Mouse (Mus musculus) lung, embryonic 14.5 days (tissue): Measurements from ENCODE around the gene Ltbp1. TPM values are rescaled to one million over a fixed set of nuclear protein-coding genes. Genes with fewer than 3 reads are reported as not detected.
A peak's percentile ranks its signal among the peaks of the same experiment; 100 is the strongest.

Experiments used
- ATAC-seq: fragments of 200-750 bp; cut with Nextera tagmentation; 2 replicates; pipeline ENCODE4 v1.8.0; 2017; ENCODE audit warnings: mild to moderate bottlenecking, moderate TSS enrichment, moderate library complexity; ENCODE audit not compliant: insufficient read depth
- DNase-seq: peaks from one replicate; pipeline ENCODE4 v3.0.0-alpha.2; 2015
- H3K27ac ChIP-seq: fragments of 300-500 bp; sonication (generic); 2 replicates; pipeline ENCODE4 v1.5.1; 2014; ENCODE audit warnings: low read depth, mild to moderate bottlenecking, moderate library complexity
- H3K27me3 ChIP-seq: fragments of 300-500 bp; sonication (generic); 2 replicates; pipeline ENCODE4 v1.6.1; 2014; ENCODE audit warnings: low read length, control low read depth; ENCODE audit not compliant: insufficient read depth
- H3K36me3 ChIP-seq: fragments of 300-500 bp; sonication (generic); 2 replicates; pipeline ENCODE4 v1.6.1; 2014; ENCODE audit warnings: control low read depth; ENCODE audit not compliant: insufficient read depth
- H3K4me1 ChIP-seq: fragments of 300-500 bp; sonication (generic); 2 replicates; pipeline ENCODE4 v1.6.1; 2014; ENCODE audit warnings: antibody characterized with exemption, control low read depth; ENCODE audit not compliant: insufficient read depth
- H3K4me2 ChIP-seq: fragments of 300-500 bp; sonication (generic); 2 replicates; pipeline ENCODE4 v1.6.1; 2014; ENCODE audit warnings: mild to moderate bottlenecking
- H3K4me3 ChIP-seq: fragments of 300-500 bp; sonication (generic); 2 replicates; pipeline ENCODE4 v1.5.1; 2014; ENCODE audit warnings: low read depth, low read length
- H3K9ac ChIP-seq: fragments of 300-500 bp; sonication (generic); 2 replicates; pipeline ENCODE4 v1.6.1; 2014
- H3K9me3 ChIP-seq: fragments of 300-500 bp; sonication (generic); 2 replicates; pipeline ENCODE4 v1.6.1; 2016; ENCODE audit warnings: low read depth, low read length, control low read depth
- CTCF ChIP-seq: IDR thresholded peaks from 2 replicates; pipeline ENCODE4 v1.5.1; 2016; ENCODE audit warnings: antibody characterized with exemption, low read depth
- WGBS: fragments of 180-500 bp; shearing (Covaris S2); extraction: QIAGEN DNeasy Blood & Tissue Kit; methylation state at CpG from one replicate; pipeline ENCODE4 v1.1.7; 2014; 5-methylcytosine and 5-hydroxymethylcytosine counted together
- polyA plus RNA-seq: library from polyadenylated mRNA; unstranded; fragments of >200 nt; fragmentation: Nextera tagmentation; extraction: Ambion mirVana; gene quantifications from 2 replicates; pipeline ENCODE4 v1.2.1, GENCODE M21; 2014

Ltbp1 gene
- polyA plus RNA-seq, 1 experiment from 2014 or later = 33.8 TPM

DNA sequence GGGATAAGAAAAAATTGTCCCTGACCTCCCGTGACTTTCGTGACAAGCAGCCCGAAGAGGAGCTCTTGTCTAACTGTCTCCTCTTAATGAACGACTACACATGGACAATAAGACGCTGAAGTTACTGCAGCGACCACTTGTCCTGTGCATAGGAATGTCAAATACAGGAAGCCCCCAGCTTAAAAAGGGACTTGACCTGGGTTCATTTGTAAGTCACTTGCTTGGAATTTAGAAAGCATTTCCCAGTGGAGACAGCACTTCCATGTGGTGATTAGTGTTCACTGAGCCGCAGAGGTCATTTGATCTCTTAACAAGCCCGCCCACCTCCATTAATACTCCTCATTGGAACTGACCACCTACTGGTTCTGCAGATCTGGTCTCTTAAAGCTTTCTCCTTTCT lies 61.9 kb downstream of the Ltbp1 start:
- WGBS = 22% methylated on average over 8 of the region's 8 CpGs
- no peaks in the 10 kb centered on the region for H3K27me3 ChIP-seq
- H3K27ac ChIP-seq = peak overlapping the region; percentile 27; the same call in 1 of the 2 replicates
- H3K4me1 ChIP-seq = peaks cover 3% of the 10 kb centered on the region; the same call in 1 of the 2 replicates
- H3K36me3 ChIP-seq = no peaks in the 10 kb centered on the region
- TF ChIP-seq CTCF = no peak
- ATAC-seq (peak; percentile 40; the same call in 1 of the 2 replicates), DNase-seq (peak; percentile 37)
- 0 out of 2 replicates have a peak overlapping the region, but pooled peaks have one; percentile 8 for H3K4me2 ChIP-seq
- no peak overlapping the region for H3K4me3 ChIP-seq
- H3K9me3 ChIP-seq = no peaks in the 10 kb centered on the region
- H3K9ac ChIP-seq = no peak overlapping the region

DNA sequence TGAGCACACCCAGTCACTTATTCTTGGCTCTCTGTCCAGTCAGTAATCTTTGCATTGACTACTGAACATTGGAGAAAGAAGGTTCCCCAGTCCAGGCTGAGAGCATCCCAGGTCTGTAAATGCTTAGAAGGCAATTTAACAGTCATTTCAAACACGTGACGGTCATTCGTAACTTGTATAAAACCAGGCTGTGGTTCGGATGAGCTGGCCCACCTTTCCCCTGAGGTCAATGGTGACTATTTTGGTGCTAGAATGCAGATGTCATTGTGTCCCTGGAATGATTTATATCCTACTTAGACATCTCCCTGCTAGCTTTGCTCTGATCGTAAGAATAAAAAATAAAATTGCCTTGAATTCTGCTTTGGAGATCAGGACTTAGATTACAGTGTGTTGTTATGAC lies 63.9 kb downstream of the Ltbp1 start:
- no peak overlapping the region for H3K4me3 ChIP-seq
- H3K4me1 ChIP-seq = peaks cover 3% of the 10 kb centered on the region; the same call in 1 of the 2 replicates
- no peak overlapping the region for H3K27ac ChIP-seq
- 76% methylated on average over 5 of the region's 5 CpGs for WGBS
- H3K9me3 ChIP-seq = no peaks in the 10 kb centered on the region
- no peak for ATAC-seq
- H3K27me3 ChIP-seq = no peaks in the 10 kb centered on the region
- no peak for DNase-seq
- no peak overlapping the region for H3K4me2 ChIP-seq
- no peaks in the 10 kb centered on the region for H3K36me3 ChIP-seq
- no peak overlapping the region for H3K9ac ChIP-seq
- TF ChIP-seq CTCF = no peak

DNA sequence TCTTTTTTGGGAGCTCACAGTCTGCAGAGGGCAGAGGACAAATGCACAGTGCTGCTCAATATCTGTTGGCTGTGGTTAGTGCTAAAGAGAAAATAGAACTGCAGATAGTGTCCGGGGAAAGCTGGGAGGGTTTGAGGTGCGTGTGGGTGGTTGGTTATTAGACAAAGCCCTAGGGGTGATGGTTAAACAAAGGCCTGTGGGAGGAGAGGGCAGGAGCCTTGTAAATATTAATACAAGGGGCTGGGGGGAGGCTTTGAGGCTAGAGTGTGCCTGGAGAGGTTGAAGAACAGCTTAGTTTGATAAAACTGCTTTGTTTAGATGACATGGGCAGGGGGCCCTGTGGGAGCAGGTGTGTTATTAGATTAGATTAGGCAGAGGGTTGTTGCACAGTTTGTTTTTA lies 65.8 kb downstream of the Ltbp1 start:
- no peak for DNase-seq
- H3K4me1 ChIP-seq = peaks cover 3% of the 10 kb centered on the region; the same call in 1 of the 2 replicates
- H3K4me3 ChIP-seq = no peak overlapping the region
- no peaks in the 10 kb centered on the region for H3K9me3 ChIP-seq
- no peak overlapping the region for H3K27ac ChIP-seq
- TF ChIP-seq CTCF = no peak
- ATAC-seq = no peak
- 16% methylated on average over 2 of the region's 2 CpGs for WGBS
- H3K4me2 ChIP-seq = no peak overlapping the region
- no peak overlapping the region for H3K9ac ChIP-seq
- H3K27me3 ChIP-seq = no peaks in the 10 kb centered on the region
- no peaks in the 10 kb centered on the region for H3K36me3 ChIP-seq

DNA sequence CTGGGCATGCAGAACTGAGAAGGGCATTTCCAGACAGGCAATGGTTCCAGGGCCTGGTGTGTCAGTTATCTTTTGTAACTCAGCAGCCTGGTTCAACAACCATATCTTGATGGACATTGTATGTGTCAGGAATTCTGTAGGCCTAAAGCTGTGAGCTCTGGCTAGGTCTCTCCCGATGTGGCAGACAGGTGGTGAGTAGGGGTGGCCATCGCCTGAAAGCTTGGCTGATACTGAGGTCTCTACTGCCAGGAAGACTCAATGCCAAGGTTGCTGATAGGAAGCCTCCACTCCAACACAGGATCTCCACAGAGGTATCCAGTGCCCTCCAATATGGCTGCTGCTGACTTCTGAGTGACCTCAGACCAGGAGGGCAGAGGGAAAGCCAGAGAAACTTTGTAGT lies 66.4 kb downstream of the Ltbp1 start:
- WGBS = 80% methylated on average over 2 of the region's 2 CpGs
- Histone ChIP-seq H3K36me3 (no peaks in the 10 kb centered on the region), H3K27me3 (no peaks in the 10 kb centered on the region), H3K9ac (no peak overlapping the region), H3K4me2 (no peak overlapping the region), H3K4me3 (no peak overlapping the region), H3K27ac (no peak overlapping the region), H3K4me1 (peaks cover 3% of the 10 kb centered on the region; the same call in 1 of the 2 replicates), H3K9me3 (no peaks in the 10 kb centered on the region)
- TF ChIP-seq CTCF = no peak
- no peak for DNase-seq
- ATAC-seq = no peak

DNA sequence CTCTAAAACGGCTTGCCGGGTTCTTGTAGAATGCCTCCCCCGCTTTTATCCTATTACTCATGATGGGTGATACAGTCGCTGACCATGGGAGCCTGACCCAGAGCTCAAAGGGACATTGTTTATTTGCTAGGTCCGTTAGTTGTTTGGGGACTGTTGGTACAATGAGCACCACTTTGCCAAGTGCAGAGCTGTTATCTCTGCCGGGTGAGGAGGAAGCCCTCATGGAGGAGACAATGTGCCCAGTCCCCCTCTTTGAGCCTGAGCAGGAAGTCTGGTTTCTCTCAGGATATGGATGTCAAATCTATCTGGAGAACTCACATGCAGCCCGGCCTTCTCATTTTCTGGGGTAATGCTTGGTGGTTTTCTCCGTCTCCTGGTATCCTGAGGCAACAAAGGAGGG lies 68.5 kb downstream of the Ltbp1 start:
- Histone ChIP-seq H3K9ac (no peak overlapping the region), H3K9me3 (no peaks in the 10 kb centered on the region), H3K27me3 (no peaks in the 10 kb centered on the region), H3K4me2 (no peak overlapping the region), H3K27ac (no peak overlapping the region), H3K4me3 (no peak overlapping the region), H3K4me1 (no peaks in the 10 kb centered on the region), H3K36me3 (no peaks in the 10 kb centered on the region)
- DNase-seq (peak; percentile 41), ATAC-seq (no peak)
- WGBS = 30% methylated on average over 8 of the region's 8 CpGs
- TF ChIP-seq CTCF = no peak

DNA sequence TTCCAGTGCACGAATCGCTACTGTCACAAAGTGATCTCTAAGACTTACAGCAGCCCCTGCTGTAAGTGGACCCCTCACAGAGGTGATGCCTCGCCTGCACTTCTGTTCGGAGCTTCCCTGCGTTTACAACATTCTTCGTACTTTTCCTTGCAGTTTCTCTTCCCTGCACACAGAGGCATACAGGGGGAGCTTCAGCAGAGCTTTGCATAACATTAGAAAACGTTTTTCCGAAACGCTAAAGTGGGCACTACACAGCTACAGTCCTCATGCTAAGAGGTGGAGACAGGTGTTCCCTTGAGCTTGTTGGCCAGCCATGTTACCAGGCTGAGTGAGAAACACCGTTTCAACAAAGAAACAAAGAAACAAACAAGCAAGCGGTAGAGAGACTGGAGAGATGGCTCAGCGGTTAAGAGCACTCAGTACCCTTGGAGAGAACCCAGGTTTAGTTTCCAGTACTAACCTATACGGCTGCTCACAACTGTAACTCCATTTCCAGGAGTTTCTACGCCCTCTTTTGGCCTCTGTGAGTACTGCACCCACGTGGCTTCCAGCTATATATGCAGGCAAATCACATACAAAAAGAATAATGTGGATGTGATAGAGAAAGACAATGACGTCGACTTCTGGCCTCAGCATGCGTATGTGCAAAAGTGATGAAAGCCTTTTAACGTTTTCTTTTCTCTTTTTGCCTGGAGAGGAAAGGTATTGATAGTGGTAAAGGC lies 69.8 kb downstream of the Ltbp1 start:
- WGBS = 62% methylated on average over 19 of the region's 19 CpGs
- DNase-seq (peak; percentile 61), ATAC-seq (0 out of 2 replicates have a peak, but pooled peaks have one; percentile 25)
- peak overlapping the region; percentile 32; the same call in 1 of the 2 replicates for H3K4me2 ChIP-seq
- H3K36me3 ChIP-seq = no peaks in the 10 kb centered on the region
- H3K9me3 ChIP-seq = no peaks in the 10 kb centered on the region
- H3K9ac ChIP-seq = no peak overlapping the region
- peak; percentile 62 for TF ChIP-seq CTCF
- no peak overlapping the region for H3K27ac ChIP-seq
- no peaks in the 10 kb centered on the region for H3K4me1 ChIP-seq
- no peaks in the 10 kb centered on the region for H3K27me3 ChIP-seq
- no peak overlapping the region for H3K4me3 ChIP-seq

DNA sequence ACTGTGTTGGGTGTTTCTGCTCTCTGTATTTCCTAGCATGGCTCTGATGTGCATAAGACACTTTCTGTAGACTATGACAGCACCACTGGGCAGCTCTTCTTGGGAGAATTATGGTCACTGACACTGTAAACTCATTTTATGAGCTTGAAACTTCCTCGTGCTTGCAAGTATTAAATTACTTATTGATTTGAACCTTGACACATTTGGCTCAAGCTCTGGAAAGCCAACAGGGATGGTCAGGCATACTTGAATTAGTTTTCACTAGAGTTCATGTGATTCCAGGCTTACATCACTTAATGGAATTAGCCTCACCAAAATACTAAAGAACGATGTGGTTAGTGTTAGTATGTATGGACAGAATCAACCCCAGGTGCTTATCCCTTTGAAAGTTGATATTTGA lies 76.0 kb downstream of the Ltbp1 start:
- Histone ChIP-seq H3K4me1 (no peaks in the 10 kb centered on the region), H3K9me3 (no peaks in the 10 kb centered on the region), H3K9ac (no peak overlapping the region), H3K4me3 (no peak overlapping the region), H3K4me2 (no peak overlapping the region), H3K27ac (no peak overlapping the region), H3K36me3 (no peaks in the 10 kb centered on the region), H3K27me3 (no peaks in the 10 kb centered on the region)
- TF ChIP-seq CTCF = no peak
- WGBS = 70% methylated on average over 2 of the region's 2 CpGs
- DNase-seq (no peak), ATAC-seq (no peak)
